Mouse (Mus musculus): ENCODE results near the gene Slc44a5.
"Not testable (repeated sequence)": the region's sequence is repeated elsewhere in the genome, so short reads cannot be mapped to it uniquely, and the experiment has no call there.

Gene Slc44a5

GRCm38 (mm10) chr3:154222141-154222591 is 248.9 kb downstream of the Slc44a5 start:
- DNase-seq (ENCODE audit: low read depth) = no peak

- DNase-seq (ENCODE audit: low read depth) = no peak
Measured at GRCm38 (mm10) chr3:154222688-154223087, 249.5 kb downstream of the Slc44a5 start.

- DNase-seq (ENCODE audit: low read depth) = peak; percentile 44
Measured at GRCm38 (mm10) chr3:154226100-154226752, 253.0 kb downstream of the Slc44a5 start.

- DNase-seq (ENCODE audit: low read depth) = no peak
Measured at GRCm38 (mm10) chr3:154244932-154245331, 271.7 kb downstream of the Slc44a5 start.

- no peak for DNase-seq (ENCODE audit: low read depth)
Measured at GRCm38 (mm10) chr3:154251486-154251885, 278.2 kb downstream of the Slc44a5 start.

GRCm38 (mm10) chr3:154252219-154252618 is 279.0 kb downstream of the Slc44a5 start:
- no peak for DNase-seq (ENCODE audit: low read depth)

GRCm38 (mm10) chr3:154254187-154254586 is 281.0 kb downstream of the Slc44a5 start:
- DNase-seq (ENCODE audit: low read depth) = not testable (repeated sequence)

GRCm38 (mm10) chr3:154257312-154257711 is 284.1 kb downstream of the Slc44a5 start:
- DNase-seq (ENCODE audit: low read depth) = no peak

- DNase-seq (ENCODE audit: low read depth) = no peak
Measured at GRCm38 (mm10) chr3:154268313-154268712, 295.1 kb downstream of the Slc44a5 start.

- DNase-seq (ENCODE audit: low read depth) = peak; percentile 52
Measured at GRCm38 (mm10) chr3:154269757-154270366, 296.6 kb downstream of the Slc44a5 start.

- DNase-seq (ENCODE audit: low read depth) = no peak
Measured at GRCm38 (mm10) chr3:154274681-154275080, 301.4 kb downstream of the Slc44a5 start.

GRCm38 (mm10) chr3:154284260-154284659 is 311.0 kb downstream of the Slc44a5 start:
- no peak for DNase-seq (ENCODE audit: low read depth)

- no peak for DNase-seq (ENCODE audit: low read depth)
Measured at GRCm38 (mm10) chr3:154285351-154285750, 312.1 kb downstream of the Slc44a5 start.

- no peak for DNase-seq (ENCODE audit: low read depth)
Measured at GRCm38 (mm10) chr3:154287217-154287616, 314.0 kb downstream of the Slc44a5 start.

GRCm38 (mm10) chr3:154288429-154289069 is 315.3 kb downstream of the Slc44a5 start:
- DNase-seq (ENCODE audit: low read depth) = no peak

- no peak for DNase-seq (ENCODE audit: low read depth)
Measured at GRCm38 (mm10) chr3:154290351-154290750, 317.1 kb downstream of the Slc44a5 start.

GRCm38 (mm10) chr3:154292126-154292525 is 318.9 kb downstream of the Slc44a5 start:
- DNase-seq (ENCODE audit: low read depth) = no peak

- DNase-seq (ENCODE audit: low read depth) = no peak
Measured at GRCm38 (mm10) chr3:154293839-154294490, 320.7 kb downstream of the Slc44a5 start.

GRCm38 (mm10) chr3:154294924-154295834 is 321.9 kb downstream of the Slc44a5 start:
- DNase-seq (ENCODE audit: low read depth) = no peak

- no peak for DNase-seq (ENCODE audit: low read depth)
Measured at GRCm38 (mm10) chr3:154297499-154297898, 324.3 kb downstream of the Slc44a5 start.

GRCm38 (mm10) chr3:154298490-154298889 is 325.3 kb downstream of the Slc44a5 start:
- no peak for DNase-seq (ENCODE audit: low read depth)

- DNase-seq (ENCODE audit: low read depth) = no peak
Measured at GRCm38 (mm10) chr3:154300006-154300405, 326.8 kb downstream of the Slc44a5 start.

All from 416B (cell line).